ENCODE assay signal across 8 mouse cellular contexts in the genomic region with DNA sequence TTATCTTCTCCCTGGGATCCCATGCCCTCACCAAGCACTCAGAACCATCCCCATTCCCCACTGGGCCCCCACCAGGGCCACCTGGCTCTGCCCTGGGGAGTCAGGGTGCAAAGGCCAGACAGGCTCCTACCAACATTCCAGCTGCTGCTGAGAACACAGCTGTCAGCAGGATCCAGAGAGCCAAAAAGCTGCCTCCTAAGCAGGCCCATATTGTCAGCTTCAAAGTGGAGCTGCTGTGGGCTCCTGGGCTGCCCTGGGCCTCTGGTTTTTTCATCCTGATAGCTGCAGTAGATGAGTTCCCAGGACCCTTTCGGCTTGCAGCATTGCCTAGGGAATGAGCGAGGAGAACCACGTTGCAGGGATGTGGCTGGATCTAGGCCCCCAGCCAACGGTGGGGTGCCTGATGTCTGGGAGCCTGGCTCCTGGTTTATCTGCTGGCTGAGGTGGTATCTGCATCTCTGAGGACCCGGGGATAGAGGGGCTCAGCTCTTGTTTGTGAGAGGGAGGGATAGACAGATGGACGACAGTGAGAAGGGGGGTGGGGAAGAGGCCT. TPM values are rescaled to one million over a fixed set of nuclear protein-coding genes. Genes with fewer than 3 reads are reported as not detected.
DNase-seq lines count a peak whose midpoint lies in the region; ATAC-seq lines count a peak whose summit lies in the region.

No protein-coding gene starts in this region.

- 15% methylated on average over 6 of the region's 6 CpGs for whole genome bisulfite sequencing in hindbrain, embryonic 12.5 days
- 17% methylated on average over 6 of the region's 6 CpGs for WGBS in limb, embryonic 13.5 days

- no peaks in the 10 kb centered on the region for H3K36me3 ChIP-seq in hindbrain, embryonic 12.5 days
- H3K36me3 ChIP-seq in limb, embryonic 13.5 days = no peaks in the 10 kb centered on the region

- H3K27ac ChIP-seq in brown adipose tissue, adult 24 weeks (replicated peaks; ENCODE audit: low read depth, low read length) = 0 out of 2 replicates have a peak overlapping the region, but pooled peaks have one; percentile 30
- H3K27ac ChIP-seq in hindbrain, embryonic 12.5 days = peak overlapping the region; percentile 62
- peak overlapping the region; percentile 72 for H3K27ac ChIP-seq in limb, embryonic 13.5 days

- H3K4me1 ChIP-seq in brown adipose tissue, adult 24 weeks (ENCODE audit: control insufficient read depth, insufficient read depth, insufficient read length, low read length) = peaks cover 40% of the 10 kb centered on the region
- peaks cover 60% of the 10 kb centered on the region for H3K4me1 ChIP-seq in hindbrain, embryonic 12.5 days
- H3K4me1 ChIP-seq in limb, embryonic 13.5 days = peaks cover 67% of the 10 kb centered on the region

- H3K27me3 ChIP-seq in hindbrain, embryonic 12.5 days = 0 out of 2 replicates have a peak, but pooled peaks cover 3% of the 10 kb centered on the region
- H3K27me3 ChIP-seq in limb, embryonic 13.5 days = no peaks in the 10 kb centered on the region

- H3K4me2 ChIP-seq in hindbrain, embryonic 12.5 days (replicated peaks) = no peak overlapping the region
- no peak overlapping the region for H3K4me2 ChIP-seq in limb, embryonic 13.5 days (replicated peaks)

- ATAC-seq in hindbrain, embryonic 12.5 days (ENCODE audit: low FRiP score) = no peak
- ATAC-seq in limb, embryonic 13.5 days (ENCODE audit: low FRiP score, low read depth) = no peak
- no peak for ATAC-seq in CD4-positive, CD25-positive, alpha-beta regulatory T cell, adult 4 months

- no peak overlapping the region for H3K4me3 ChIP-seq in brown adipose tissue, adult 24 weeks (ENCODE audit: insufficient read depth, low read depth, low read length)
- no peak overlapping the region for H3K4me3 ChIP-seq in hindbrain, embryonic 12.5 days
- H3K4me3 ChIP-seq in limb, embryonic 13.5 days = no peak overlapping the region

- H3K9me3 ChIP-seq in hindbrain, embryonic 12.5 days (replicated peaks) = no peaks in the 10 kb centered on the region
- H3K9me3 ChIP-seq in limb, embryonic 13.5 days = no peaks in the 10 kb centered on the region

- DNase-seq in ES-CJ7 (ENCODE audit: low read depth, low spot score) = peak; percentile 57
- DNase-seq in yolk sac, embryonic 10.5 days (ENCODE audit: low spot score) = peak; percentile 55
- no peak for DNase-seq in gastrocnemius, adult 18-20 months (ENCODE audit: low spot score)
- DNase-seq in cerebellum, adult 9-10 months = no peak

- H3K9ac ChIP-seq in hindbrain, embryonic 12.5 days = peak overlapping the region; percentile 10; the same call in 1 of the 2 replicates
- H3K9ac ChIP-seq in limb, embryonic 13.5 days = peak overlapping the region; percentile 19

RNA-seq across cellular contexts. Expression of a gene that starts 36.7 kb away (rescaled TPM):
- polyA plus RNA-seq in brown adipose tissue, adult 24 weeks (2012; ENCODE audit: insufficient read depth, insufficient read length, missing spikeins) = 39.6 and 39.8 TPM in 2 replicates
- polyA plus RNA-seq in hindbrain, embryonic 12.5 days (2016; fragmentation: Nextera tagmentation; extraction: Ambion mirVana) = 49.0 and 49.1 TPM in 2 replicates
- 114 and 132 TPM in 2 replicates for polyA plus RNA-seq in limb, embryonic 13.5 days (2015; fragmentation: Nextera tagmentation; extraction: Ambion mirVana)
- 10 to 100 TPM; 29.1 to 33.3 TPM for total RNA-seq in gastrocnemius, adult 18-20 months (2021)
- polyA plus RNA-seq in CD4-positive, CD25-positive, alpha-beta regulatory T cell, adult 4 months (2017; shearing (Covaris generic)) = 10 to 100 TPM; 69.2 to 76.3 TPM

Comparison
In these comparisons a context has a peak if more than half of its experiments do, and no peak if none do; other contexts are left out.
1. DNase-seq: peak in ES-CJ7 (single experiment) and yolk sac, embryonic 10.5 days (single experiment); none in gastrocnemius, adult 18-20 months (single experiment) and cerebellum, adult 9-10 months (single experiment).
2. Peak in every context shown above with its lines, with median percentiles within 50 percentile points of each other: H3K27ac ChIP-seq.